Mouse (Mus musculus) layer of hippocampus, adult 2 months (tissue): Measurements from ENCODE around the gene Tmem145. TPM values are rescaled to one million over a fixed set of nuclear protein-coding genes. Genes with fewer than 3 reads are reported as not detected.
"Not testable (repeated sequence)": the region's sequence is repeated elsewhere in the genome, so short reads cannot be mapped to it uniquely, and the experiment has no call there.

ENCODE experiments used
- DNase-seq, 2 experiments: peaks; one replicate each; pipeline ENCODE4 v3.0.0; 2022; ENCODE audit warnings: low spot score in 2 of 2
- H3K27ac ChIP-seq: fragments of 200-600 bp; 2 replicates; pipeline ENCODE4 v1.8.1; 2022
- H3K4me3 ChIP-seq: fragments of 200-600 bp; 2 replicates; pipeline ENCODE4 v1.8.1; 2022; ENCODE audit warnings: mild to moderate bottlenecking
- CTCF ChIP-seq: fragments of 200-600 bp; conservative IDR thresholded peaks from 2 replicates; pipeline ENCODE4 v1.8.1; 2022; ENCODE audit warnings: antibody characterized with exemption, mild to moderate bottlenecking, moderate library complexity
- long read RNA-seq, 2 experiments: library from polyadenylated mRNA; stranded (forward); transcript quantifications; one replicate each; pipeline ENCODE4 v2.0.0; 2021; ENCODE audit warnings: borderline mapping rate in 2 of 2
- total RNA-seq, 2 experiments: library from RNA; stranded (reverse); gene quantifications; 2 replicates each; pipeline ENCODE4 v1.2.3; 2021

The Tmem145 gene
- 10 to 100 TPM; 27.4 to 27.8 TPM for total RNA-seq
- long read RNA-seq, experiment 1, transcript Tmem145-201 (15 exons, 2,298 nt): major isoform, 10 of 24 reads
- long read RNA-seq, experiment 1, partial matches to known transcripts: 2 of 24 reads
- long read RNA-seq, experiment 1, other reads (novel, unspliced or antisense): 12 of 24 reads
- long read RNA-seq, experiment 2, transcript Tmem145-201 (15 exons, 2,298 nt): major isoform, 16 of 49 reads
- long read RNA-seq, experiment 2, partial matches to known transcripts: 5 of 49 reads
- long read RNA-seq, experiment 2, other reads (novel, unspliced or antisense): 25 of 49 reads

GRCm38 (mm10) chr7:25305956-25306613, at the start of gene Tmem145:
Gene Tmem145, plus strand, starts transcription at chr7:25306106.
- peak; percentile 17; the same call in 1 of the 2 replicates for TF ChIP-seq CTCF
- Histone ChIP-seq H3K27ac (peak within 1 kb of the TSS; percentile 72), H3K4me3 (peak within 1 kb of the TSS; percentile 67)
- no peak for DNase-seq

- H3K27ac ChIP-seq: no peak overlapping the region
- TF ChIP-seq CTCF: no peak
- H3K4me3 ChIP-seq: no peak overlapping the region
- no peak for DNase-seq
Measured at GRCm38 (mm10) chr7:25261896-25262295, 44.0 kb upstream of the Tmem145 start.

DNA sequence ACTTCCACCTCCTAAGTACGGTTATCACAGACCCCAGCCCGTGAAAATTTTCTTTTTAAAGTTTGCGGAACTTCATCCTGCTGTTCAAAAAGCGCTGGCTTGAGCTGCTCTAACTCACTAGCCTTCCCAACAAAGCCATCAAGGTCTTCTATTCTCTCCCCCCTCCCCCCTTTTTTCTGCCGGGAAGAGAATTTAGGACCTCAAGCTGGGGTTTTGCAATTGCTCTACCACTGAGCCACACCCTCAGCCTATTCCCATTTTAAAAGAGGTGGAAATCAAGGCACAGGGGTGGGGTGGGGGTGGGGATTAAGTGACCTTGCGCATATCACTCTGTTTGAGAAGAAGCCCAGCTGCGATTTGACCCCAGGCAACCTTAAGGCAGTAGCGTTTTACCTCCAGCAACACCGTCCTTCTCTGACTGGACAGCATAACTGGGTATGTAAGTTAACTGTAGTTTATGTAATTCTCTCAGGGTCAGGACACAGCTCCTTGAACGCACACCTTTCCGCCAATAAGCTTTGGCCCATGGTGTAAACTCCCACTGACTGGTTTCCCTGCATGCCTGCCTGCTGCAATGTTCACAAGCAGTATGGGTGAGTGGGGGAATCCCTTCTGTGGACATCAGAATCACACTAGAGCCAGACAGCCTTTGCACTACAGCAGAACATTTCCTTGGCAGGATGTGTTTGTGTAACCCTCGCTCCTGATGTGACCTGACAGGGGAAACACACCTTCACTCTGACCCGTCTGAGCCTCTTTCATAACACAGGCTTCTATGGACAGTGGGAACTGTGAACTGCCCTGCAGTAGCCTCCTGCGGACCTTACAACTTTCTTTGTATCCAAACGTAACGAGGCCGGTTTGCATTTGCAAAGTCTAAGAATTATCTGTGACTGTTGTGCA, 41.7 kb upstream of the Tmem145 start:
- DNase-seq: no peak
- TF ChIP-seq CTCF: no peak

DNA sequence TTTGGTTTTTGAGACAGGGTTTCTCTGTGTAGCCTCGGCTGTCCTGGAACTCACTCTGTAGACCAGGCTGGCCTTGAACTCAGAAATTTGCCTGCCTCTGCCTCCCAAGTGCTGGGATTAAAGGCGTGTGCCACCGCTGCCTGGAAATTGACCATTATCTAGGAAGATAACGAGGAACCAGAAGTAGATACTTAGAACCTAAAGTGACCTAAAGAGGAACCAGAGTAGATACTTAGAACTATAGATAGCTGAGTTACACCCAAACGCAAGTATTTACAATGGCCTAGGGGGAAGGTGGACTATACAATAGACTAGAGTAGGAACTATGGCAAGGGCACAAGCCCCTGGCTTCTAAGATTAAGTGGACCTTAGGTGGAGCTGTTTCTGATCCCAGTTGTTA, 40.2 kb upstream of the Tmem145 start:
- not testable (repeated sequence) for H3K27ac ChIP-seq, DNase-seq

More for the DNA sequence above, 41.7 kb upstream of the Tmem145 start:
- H3K27ac ChIP-seq: no peak overlapping the region
- H3K4me3 ChIP-seq: no peak overlapping the region

GRCm38 (mm10) chr7:25266180-25266962, 39.5 kb upstream of the Tmem145 start:
- Histone ChIP-seq H3K4me3 (no peak overlapping the region), H3K27ac (no peak overlapping the region)
- no peak for TF ChIP-seq CTCF
- DNase-seq: no peak

More for the DNA sequence above, 40.2 kb upstream of the Tmem145 start:
- not testable (repeated sequence) for H3K4me3 ChIP-seq

DNA sequence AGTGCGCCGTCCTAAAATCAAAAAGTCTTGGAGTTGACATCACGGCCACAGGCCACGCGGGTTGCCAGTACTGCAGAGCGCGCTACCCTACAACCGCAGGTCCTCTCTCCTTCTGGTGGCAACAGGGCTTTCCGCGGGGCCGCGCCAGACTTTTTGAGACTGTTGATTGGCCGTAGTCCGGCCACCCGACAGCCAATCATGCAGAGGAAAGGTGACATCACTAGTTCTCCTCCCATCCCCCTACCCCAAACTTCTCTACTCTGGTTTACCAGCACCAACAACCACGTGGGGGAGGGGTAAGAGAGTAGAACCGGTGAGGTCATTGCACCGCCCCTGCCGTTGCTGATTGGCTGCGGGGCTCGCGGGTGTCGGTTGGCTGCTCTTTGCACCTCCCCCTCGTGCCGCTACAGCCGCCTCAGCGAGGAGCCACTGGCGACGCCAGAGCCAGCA, 38.6 kb upstream of the Tmem145 start, which contains the start of gene Cic:
Gene Cic, plus strand, starts transcription at position 404 of the 450 bp plus-strand sequence.
- TF ChIP-seq CTCF: peak; percentile 38
- peak; percentile 98 to 100 for DNase-seq
- Histone ChIP-seq H3K4me3 (peak within 1 kb of the TSS; percentile 95), H3K27ac (peak within 1 kb of the TSS; percentile 99)

DNA sequence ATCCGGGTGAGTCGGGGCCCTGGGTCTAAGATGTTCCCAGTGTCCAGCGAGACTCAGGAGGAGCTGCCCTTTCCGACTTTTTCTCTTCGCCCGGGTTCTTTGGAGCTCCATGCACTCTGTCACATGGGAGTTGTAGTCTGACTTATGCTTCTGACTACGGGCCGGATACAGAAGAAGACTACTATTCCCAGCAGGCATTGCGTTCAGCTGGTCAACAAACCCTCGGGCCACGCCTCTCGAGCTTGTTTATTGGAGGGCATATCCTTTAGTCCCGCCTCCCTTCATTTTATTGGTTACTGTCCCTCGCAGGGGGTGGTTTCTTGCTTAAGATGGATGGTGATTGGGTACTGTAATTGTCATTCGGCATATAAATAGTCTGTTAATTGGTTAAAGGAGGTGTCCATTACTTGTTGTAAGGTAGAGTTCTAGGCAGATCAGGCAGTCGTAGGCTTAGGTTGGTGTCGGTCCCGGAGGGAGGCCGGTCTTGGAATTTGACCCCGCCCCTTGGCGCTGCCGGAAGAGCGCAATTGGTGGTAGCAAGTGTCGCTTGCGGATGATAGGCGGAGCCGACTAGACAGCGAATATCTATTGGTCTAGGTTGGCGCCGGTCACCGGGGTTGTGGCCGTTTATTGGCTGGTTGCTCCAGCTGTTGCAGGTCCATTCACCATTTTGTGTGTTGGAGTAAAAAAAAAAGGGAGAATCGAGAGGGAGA, 38.0 kb upstream of the Tmem145 start:
- DNase-seq: peak; percentile 99 to 100
- peak overlapping the region; percentile 99 for H3K27ac ChIP-seq
- peak overlapping the region; percentile 95 for H3K4me3 ChIP-seq
- TF ChIP-seq CTCF: no peak

DNA sequence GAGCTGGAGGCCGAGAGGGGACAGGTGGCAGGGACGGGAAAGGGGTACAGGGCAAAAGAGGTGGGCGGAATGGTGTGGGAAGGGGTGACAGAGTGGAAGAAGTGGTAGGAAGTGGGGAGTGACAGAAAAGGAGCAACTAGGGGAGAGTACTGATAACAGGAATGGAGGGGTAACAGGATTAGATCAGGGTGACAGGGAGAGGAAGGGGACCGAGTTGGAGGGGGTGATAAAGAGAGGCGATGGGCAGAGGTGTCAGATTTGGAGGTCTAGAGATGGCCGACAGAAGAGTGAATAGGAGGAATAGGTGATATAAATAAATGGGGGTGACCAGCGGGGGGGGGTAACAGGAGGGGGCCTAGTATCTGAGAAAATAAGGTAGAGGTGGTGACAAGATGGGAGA, 37.3 kb upstream of the Tmem145 start:
- DNase-seq: peak in 1 of 2 experiments; percentile 12
- Histone ChIP-seq H3K4me3 (peak overlapping the region; percentile 77), H3K27ac (peak overlapping the region; percentile 95)
- no peak for TF ChIP-seq CTCF

DNA sequence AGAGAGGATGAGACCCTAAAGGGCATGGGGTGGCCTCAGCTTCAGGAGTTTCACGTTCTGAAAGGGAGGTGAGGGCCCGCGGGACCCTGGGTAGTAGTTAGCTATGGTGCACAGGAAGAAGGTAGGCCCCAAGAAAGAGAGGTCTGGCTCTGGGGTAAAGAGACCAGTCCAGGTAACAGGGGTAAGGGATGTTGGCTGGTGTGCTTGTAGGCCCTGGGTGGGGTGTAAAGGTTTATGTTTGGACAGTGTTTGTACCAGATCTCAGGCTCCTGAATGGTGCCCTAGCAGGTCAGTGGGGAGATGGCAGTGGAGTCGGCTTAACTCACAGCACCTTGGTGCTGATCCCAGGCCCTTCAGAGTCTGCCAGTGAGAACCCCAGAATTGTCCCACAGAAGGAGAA, 36.9 kb upstream of the Tmem145 start:
- peak overlapping the region; percentile 95 for H3K27ac ChIP-seq
- peak overlapping the region; percentile 77 for H3K4me3 ChIP-seq
- no peak for DNase-seq
- TF ChIP-seq CTCF: no peak

DNA sequence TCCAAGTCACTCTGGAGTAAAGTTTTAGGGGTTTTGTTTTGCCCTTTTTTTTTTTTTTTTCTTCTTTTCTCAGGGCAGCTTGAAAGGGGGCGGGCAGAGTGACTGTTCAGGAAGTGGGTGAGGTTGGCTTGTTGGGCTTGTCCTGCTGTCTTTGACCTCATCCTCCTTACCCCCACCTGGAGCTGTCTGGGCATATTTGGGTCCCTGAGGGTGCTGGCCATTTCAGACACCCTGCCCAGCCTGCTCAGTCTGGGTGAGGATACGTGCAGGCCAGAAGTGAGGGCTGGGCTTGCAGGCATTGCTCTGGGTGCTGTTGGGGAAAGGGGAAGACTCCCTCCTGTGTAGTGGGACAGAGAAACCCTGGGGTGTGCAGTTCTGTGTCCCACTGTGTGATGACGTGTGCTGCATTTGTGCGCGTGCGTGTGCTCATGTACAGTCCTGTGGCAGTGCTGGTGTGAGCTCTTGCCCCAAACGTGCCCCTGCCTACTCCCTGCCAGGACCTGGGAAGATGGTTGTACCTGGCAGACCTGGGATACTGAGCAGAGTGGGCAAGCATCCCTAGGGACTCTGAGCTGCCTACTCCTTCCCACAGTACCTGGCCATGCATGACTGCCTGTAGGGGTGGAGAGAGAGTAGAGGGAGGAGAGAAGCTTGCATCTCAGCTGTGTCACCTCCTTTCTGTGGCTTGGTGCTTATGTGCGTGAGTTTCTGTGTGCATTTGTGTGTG, 36.2 kb upstream of the Tmem145 start:
- peak overlapping the region; percentile 95; the same call in 1 of the 2 replicates for H3K27ac ChIP-seq
- peak overlapping the region; percentile 77 for H3K4me3 ChIP-seq
- no peak for TF ChIP-seq CTCF
- DNase-seq: no peak
